Mouse (Mus musculus) spleen, adult 12 weeks (tissue): ENCODE measurements around the gene Mta3.

Experiments
- DNase-seq: peaks from one replicate; pipeline ENCODE4 v3.0.0; 2022; ENCODE audit warnings: low spot score

Mta3 gene

GRCm38 (mm10) chr17:83810285-83810684 lies 104.3 kb downstream of the Mta3 start:
- peak; percentile 51 for DNase-seq

GRCm38 (mm10) chr17:83812200-83812944 lies 106.4 kb downstream of the Mta3 start:
- no peak for DNase-seq

DNA sequence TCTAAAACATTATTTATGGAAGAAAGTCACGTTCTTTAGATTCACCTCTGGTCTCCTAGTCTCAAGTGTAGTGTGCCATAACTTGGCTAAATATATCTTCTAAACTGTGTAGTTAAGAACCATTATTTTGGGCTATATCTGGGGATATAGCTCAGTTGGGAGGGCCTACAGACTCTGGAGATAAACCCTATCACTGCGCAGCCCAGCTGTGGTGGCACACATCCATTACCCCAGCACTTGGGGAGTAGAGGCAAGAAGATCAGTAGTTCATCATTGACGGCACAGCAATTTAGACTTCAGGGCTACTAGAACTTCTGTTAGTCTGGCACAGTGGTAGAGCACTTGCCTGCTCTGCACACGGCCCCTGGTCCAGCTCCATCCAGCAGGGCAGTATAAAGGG lies 107.1 kb downstream of the Mta3 start:
- DNase-seq, result no peak

DNA sequence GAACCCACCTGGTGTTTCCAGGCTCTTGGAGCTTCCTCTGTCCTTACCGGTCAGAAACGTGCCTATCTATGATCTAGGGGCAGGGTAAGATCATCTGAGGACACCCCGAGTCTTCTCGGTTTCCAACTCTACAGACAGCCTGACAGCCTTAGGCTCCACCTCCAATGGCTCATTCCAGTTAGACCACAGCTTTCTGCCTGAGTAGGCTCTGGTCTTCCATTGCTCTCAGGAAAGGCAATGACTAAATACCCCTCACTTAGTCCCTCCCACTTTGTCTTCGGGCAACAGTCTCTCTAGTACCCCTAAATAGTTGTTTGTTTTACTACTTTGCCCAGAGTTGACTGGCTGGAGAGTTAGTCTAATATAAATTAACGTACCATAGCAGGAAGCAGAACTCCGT lies 111.0 kb downstream of the Mta3 start:
- no peak for DNase-seq

DNA sequence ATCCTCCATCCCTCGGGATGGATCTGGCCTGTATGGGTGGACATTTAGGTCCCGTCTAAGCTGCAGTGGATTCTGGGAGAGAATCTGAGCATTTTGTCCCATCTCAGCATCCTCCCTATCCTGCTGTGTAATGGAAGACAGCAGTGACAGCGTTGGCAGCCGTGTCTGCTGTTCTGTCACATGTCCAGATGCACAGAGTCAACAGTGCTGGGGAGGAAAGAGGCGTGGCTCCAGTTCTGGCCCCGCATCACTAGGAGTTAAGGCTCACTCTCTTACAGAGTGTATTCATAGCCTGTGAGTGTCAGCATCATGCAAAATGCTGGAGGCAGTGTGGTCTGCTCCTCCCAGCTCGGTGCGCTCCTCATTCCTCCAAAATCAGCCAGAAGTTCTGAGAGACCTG lies 113.5 kb downstream of the Mta3 start:
- DNase-seq, result no peak

DNA sequence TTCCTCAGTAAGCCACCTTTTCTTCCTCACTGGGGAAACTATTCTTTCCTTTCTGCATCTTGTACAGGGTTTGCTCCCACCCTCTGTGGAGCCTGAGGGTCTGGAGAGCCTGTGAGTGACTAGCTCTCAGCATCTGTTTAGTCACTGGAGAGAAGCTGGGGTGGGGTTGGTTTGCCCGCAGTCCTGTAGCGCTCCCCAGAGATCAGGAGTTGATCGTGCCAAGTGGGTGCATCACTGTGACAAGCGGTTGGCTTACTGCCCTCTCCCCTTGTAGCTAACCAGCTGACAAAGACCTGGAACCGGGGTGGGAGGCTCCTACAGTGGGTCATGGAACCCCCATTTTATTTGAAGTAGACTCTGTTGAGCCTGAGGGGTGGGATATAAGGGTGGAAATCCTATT lies 114.7 kb downstream of the Mta3 start:
- DNase-seq, result no peak

GRCm38 (mm10) chr17:83821876-83822275 lies 115.9 kb downstream of the Mta3 start:
- DNase-seq, result no peak

DNA sequence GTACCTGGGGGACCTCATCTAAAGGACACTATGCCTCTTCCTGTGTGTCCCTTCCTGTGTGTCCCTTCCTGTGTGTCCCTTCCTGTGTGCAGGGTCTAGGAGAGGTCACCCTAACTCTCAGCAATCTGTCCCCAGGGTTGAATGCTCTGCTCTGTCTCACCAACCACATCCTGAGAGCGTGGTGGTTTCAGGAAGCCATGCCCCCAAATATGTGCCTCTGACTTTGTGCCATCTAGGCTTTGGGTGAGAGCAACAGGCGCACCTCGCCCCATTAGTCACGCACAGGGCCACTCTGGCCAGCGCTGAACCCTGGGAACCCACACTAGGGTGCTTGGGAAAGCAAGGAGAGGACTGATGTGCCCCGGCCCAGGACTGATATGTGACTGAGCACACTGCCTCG lies 117.9 kb downstream of the Mta3 start:
- DNase-seq, result no peak

DNA sequence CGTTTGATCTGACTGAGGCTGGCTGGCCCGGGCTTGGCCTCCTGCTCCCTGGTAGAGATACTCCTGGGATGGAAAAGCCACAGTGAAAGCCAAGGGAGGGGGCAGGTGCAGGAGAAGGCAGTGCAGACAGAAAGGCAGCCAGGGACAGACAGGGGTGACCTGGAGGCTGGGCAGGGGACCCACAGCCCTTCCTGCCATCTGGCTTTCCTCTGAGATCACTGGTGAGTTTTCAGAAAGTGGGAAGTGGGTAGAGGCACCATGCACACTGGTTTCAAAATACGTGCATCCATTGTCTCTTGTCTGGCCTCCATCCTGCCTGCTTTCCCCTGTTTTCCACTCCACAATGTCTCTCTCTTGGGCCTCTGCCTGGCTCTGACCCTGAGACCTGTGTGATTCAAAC lies 123.4 kb downstream of the Mta3 start:
- no peak for DNase-seq

DNA sequence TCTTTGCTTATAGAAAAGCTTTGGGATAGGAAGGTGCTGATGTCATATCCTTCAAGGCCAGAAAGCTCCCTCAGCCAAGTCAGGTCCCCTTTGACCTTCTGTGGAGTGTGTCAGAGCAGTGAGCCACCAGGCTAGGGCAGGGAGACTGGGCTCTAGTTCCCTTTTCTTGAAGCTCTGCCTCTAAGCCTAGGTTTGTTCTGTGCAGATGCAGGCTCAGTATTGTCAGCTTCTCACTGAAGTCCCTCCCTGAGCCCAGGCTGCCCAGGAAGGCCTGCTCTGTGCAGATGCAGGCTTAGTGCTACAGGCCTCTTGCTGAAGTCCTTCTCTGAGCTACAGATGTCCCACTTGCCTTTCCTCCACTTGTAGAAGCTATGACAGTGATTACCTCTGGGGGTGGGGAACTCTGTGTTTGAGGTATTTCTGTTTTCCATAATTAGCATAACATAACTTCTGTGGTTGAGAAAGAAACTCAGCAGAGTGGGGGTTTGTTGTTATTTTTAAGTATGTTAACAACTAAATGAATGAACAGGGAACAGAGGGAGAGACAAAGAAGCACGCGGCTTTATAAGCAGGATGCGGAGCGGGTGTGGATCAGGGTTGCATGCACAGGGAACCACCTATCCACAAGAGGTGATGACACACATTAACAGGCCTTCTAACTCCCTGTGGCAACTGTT lies 124.8 kb downstream of the Mta3 start:
- DNase-seq, result no peak

- no peak for DNase-seq
These were observed 128.2 kb downstream of the Mta3 start for GRCm38 (mm10) chr17:83834120-83834519.

DNA sequence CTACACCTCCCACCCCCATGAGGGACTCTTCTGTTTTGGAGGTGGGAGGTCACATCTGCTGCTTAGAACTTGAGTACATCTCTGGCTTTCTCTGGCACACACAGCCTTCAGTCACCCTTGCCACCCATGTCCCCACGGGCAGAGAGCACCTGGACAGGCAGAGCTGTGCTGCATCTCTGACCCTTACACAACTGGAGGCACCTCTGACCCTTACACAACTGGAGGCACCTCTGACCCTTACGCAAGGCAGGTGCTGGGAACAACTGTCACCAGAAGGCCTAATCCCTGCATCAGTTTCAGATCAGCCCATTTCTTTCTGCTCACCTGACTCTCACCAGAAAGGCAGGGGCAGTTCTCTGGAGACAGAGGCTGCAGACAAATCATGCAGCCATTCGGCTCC lies 130.1 kb downstream of the Mta3 start:
- DNase-seq, result no peak

DNA sequence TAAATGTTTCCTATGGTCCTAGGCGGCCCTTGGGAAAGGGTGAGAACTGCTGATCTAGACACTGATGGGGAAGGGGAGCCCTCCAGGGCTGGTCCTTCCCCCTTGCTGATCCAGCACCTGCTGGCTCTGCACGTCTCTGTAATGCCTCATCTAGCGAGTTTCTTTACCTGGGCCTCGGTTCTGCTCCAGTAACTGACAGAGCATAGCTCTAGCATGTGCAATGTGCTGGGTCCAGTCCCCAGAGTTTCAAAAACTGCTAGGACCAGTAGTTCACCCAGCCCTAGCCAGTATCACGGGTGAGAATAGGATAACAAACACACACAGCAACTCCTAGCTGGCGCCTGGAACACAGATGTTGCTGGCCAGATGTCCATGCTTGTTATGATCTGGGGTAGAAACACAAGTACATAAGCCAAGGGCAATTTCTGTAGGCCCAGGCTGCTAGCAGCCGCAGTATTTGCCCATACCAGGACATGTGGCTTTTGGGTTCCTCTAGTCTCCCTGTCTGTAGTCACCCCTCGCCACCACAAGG lies 131.8 kb downstream of the Mta3 start:
- no peak for DNase-seq

DNA sequence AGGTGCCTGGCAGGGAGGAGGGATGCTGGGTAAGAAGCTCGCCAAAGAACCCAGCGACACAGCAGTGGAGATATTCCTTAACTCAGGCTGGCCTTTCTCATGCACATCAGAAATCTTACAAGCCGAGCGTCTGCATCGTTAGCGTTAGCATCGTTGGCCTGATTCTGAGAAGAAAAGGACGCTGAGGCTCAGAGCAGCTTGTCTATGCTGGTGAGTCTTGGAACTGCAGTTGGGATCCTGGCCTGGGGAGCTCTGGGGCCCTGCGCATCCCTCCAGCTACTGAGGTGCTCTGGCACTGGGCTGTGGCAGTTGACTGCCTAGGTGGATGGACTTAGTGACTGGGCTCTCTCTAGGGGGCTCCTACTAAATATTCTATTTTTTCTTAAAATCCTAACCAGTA lies 133.2 kb downstream of the Mta3 start:
- no peak for DNase-seq

- no peak for DNase-seq
These were observed 135.0 kb downstream of the Mta3 start for GRCm38 (mm10) chr17:83841011-83841410.

- DNase-seq, result no peak
These were observed 137.8 kb downstream of the Mta3 start for GRCm38 (mm10) chr17:83843780-83844179.

DNA sequence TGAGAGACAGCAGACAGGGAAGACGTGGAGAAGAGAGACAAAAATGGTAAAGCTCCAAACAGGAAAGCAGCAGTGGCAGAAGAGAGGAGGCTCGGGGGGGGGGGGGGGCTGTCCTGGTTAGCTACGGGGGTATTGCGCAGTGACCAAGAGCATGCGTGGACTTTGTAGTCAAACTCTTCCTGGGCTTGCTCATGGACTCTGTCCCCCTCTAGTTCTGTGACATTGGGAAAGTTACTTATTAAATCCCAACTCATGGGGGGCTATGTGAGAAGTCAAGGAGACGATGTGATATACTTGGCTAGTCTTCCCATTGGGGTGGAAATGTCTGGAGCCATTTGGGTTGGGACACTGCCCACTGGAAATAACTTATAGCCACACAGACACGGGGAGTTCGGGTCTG lies 139.6 kb downstream of the Mta3 start:
- no peak for DNase-seq

DNA sequence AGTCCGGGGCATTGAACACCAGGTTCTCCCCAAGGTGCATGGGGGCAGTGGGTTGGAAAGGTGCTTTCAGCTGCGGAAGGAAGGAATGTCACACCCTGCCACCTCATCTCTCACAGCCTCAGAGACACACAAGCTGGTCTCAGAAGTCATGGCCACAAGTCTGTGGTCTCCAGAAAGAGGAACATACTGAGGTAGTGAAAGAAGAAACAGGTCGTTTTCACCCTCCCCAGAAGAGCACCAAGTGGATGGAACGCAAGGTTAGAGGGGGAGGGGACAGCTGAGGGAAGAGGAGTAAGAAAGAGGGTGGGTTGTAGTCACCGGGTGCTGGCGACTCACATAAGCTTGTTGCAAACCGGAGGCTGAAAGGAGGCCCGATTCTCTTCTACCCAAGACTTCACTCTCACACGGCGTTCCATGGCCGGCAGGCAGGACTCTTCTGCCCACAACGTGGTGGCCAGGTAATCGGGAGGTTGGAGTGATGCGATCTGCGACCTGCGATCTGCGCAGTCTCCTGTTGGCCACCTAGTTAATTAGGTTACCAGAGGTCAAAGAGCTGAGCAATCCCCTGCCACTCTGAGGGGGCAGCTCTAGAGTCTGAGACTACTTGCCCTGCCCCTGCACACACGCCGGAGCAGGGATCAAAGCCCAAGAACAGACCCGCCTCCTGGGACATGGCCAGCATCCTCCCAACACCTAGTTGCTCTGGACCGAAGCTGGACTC lies 140.5 kb downstream of the Mta3 start:
- peak; percentile 20 for DNase-seq

GRCm38 (mm10) chr17:83847100-83847499 lies 141.1 kb downstream of the Mta3 start:
- DNase-seq, result no peak

- DNase-seq, result no peak
These were observed 141.9 kb downstream of the Mta3 start, which contains the start of gene Haao for GRCm38 (mm10) chr17:83847815-83848214. Gene Haao, minus strand, starts transcription at chr17:83847963.

GRCm38 (mm10) chr17:83848482-83848881 lies 142.5 kb downstream of the Mta3 start:
- DNase-seq, result no peak

GRCm38 (mm10) chr17:83849081-83849675 lies 143.2 kb downstream of the Mta3 start:
- DNase-seq, result no peak
